Mouse (Mus musculus): Measurements from ENCODE around the gene Tmem255b. TPM values are rescaled to one million over a fixed set of nuclear protein-coding genes. Genes with fewer than 3 reads are reported as not detected.

The Tmem255b gene
- polyA plus RNA-seq, 1 experiment from 2014 or later, result 0.62 TPM

GRCm38 (mm10) chr8:13475892-13476291, 40.9 kb downstream of the Tmem255b start:
- 58% methylated on average over 9 of the region's 9 CpGs for WGBS

GRCm38 (mm10) chr8:13481089-13481554, 46.1 kb downstream of the Tmem255b start:
- H3K27ac ChIP-seq, result no peak overlapping the region
- peaks cover 6% of the 10 kb centered on the region for H3K36me3 ChIP-seq
- H3K9me3 ChIP-seq, result no peaks in the 10 kb centered on the region
- no peak overlapping the region for H3K4me3 ChIP-seq
- no peak overlapping the region for H3K4me2 ChIP-seq
- H3K4me1 ChIP-seq (replicated peaks), result 0 out of 2 replicates have a peak, but pooled peaks cover 7% of the 10 kb centered on the region
- WGBS, result 90% methylated on average over 7 of the region's 7 CpGs
- H3K27me3 ChIP-seq, result no peaks in the 10 kb centered on the region
- no peak for ATAC-seq (ENCODE audit: low FRiP score)
- no peak overlapping the region for H3K9ac ChIP-seq

More at GRCm38 (mm10) chr8:13475892-13476291, 40.9 kb downstream of the Tmem255b start:
- Histone ChIP-seq H3K4me2 (no peak overlapping the region), H3K9me3 (no peaks in the 10 kb centered on the region), H3K36me3 (peaks cover 10% of the 10 kb centered on the region; the same call in 1 of the 2 replicates), H3K4me1 (replicated peaks) (no peaks in the 10 kb centered on the region), H3K27ac (no peak overlapping the region), H3K4me3 (no peak overlapping the region), H3K27me3 (no peaks in the 10 kb centered on the region), H3K9ac (no peak overlapping the region)
- ATAC-seq (ENCODE audit: low FRiP score), result no peak

- Histone ChIP-seq H3K27me3 (no peaks in the 10 kb centered on the region), H3K36me3 (peaks cover 6% of the 10 kb centered on the region), H3K4me2 (no peak overlapping the region), H3K27ac (no peak overlapping the region), H3K9me3 (no peaks in the 10 kb centered on the region), H3K4me1 (replicated peaks) (0 out of 2 replicates have a peak, but pooled peaks cover 7% of the 10 kb centered on the region), H3K9ac (no peak overlapping the region), H3K4me3 (no peak overlapping the region)
- 92% methylated on average over 3 of the region's 3 CpGs for WGBS
- ATAC-seq (ENCODE audit: low FRiP score), result no peak
Measured at GRCm38 (mm10) chr8:13481596-13481995, 46.6 kb downstream of the Tmem255b start.

- no peak for ATAC-seq (ENCODE audit: low FRiP score)
- H3K27ac ChIP-seq, result no peak overlapping the region
- 63% methylated on average over 2 of the region's 2 CpGs for WGBS
- no peak overlapping the region for H3K4me2 ChIP-seq
- no peak overlapping the region for H3K9ac ChIP-seq
- 0 out of 2 replicates have a peak, but pooled peaks cover 7% of the 10 kb centered on the region for H3K4me1 ChIP-seq (replicated peaks)
- H3K9me3 ChIP-seq, result no peaks in the 10 kb centered on the region
- H3K27me3 ChIP-seq, result no peaks in the 10 kb centered on the region
- peaks cover 6% of the 10 kb centered on the region for H3K36me3 ChIP-seq
- H3K4me3 ChIP-seq, result no peak overlapping the region
Measured at GRCm38 (mm10) chr8:13482101-13482801, 47.3 kb downstream of the Tmem255b start.

GRCm38 (mm10) chr8:13483191-13483590, 48.2 kb downstream of the Tmem255b start:
- no peak for ATAC-seq (ENCODE audit: low FRiP score)
- WGBS, result 87% methylated on average over 5 of the region's 5 CpGs

GRCm38 (mm10) chr8:13489351-13489750, 54.4 kb downstream of the Tmem255b start:
- H3K4me1 ChIP-seq (replicated peaks), result peaks cover 40% of the 10 kb centered on the region
- no peak overlapping the region for H3K9ac ChIP-seq
- no peak for ATAC-seq (ENCODE audit: low FRiP score)
- no peaks in the 10 kb centered on the region; the same call in 1 of the 2 replicates for H3K36me3 ChIP-seq
- WGBS, result 84% methylated on average over 3 of the region's 3 CpGs
- no peak overlapping the region for H3K4me2 ChIP-seq
- H3K4me3 ChIP-seq, result no peak overlapping the region
- peaks cover 29% of the 10 kb centered on the region for H3K27me3 ChIP-seq
- H3K9me3 ChIP-seq, result no peaks in the 10 kb centered on the region
- H3K27ac ChIP-seq, result no peak overlapping the region

More at GRCm38 (mm10) chr8:13483191-13483590, 48.2 kb downstream of the Tmem255b start:
- Histone ChIP-seq H3K4me1 (replicated peaks) (0 out of 2 replicates have a peak, but pooled peaks cover 7% of the 10 kb centered on the region), H3K27me3 (no peaks in the 10 kb centered on the region), H3K27ac (no peak overlapping the region), H3K4me3 (no peak overlapping the region), H3K9me3 (no peaks in the 10 kb centered on the region), H3K9ac (no peak overlapping the region), H3K4me2 (no peak overlapping the region), H3K36me3 (peaks cover 6% of the 10 kb centered on the region)

GRCm38 (mm10) chr8:13489986-13490910, 55.3 kb downstream of the Tmem255b start:
- no peak overlapping the region for H3K4me3 ChIP-seq
- H3K27me3 ChIP-seq, result peaks cover 37% of the 10 kb centered on the region
- no peaks in the 10 kb centered on the region; the same call in 1 of the 2 replicates for H3K36me3 ChIP-seq
- no peak overlapping the region for H3K27ac ChIP-seq
- peaks cover 40% of the 10 kb centered on the region for H3K4me1 ChIP-seq (replicated peaks)
- 41% methylated on average over 13 of the region's 13 CpGs for WGBS
- ATAC-seq (ENCODE audit: low FRiP score), result no peak
- H3K9ac ChIP-seq, result no peak overlapping the region
- no peak overlapping the region for H3K4me2 ChIP-seq
- no peaks in the 10 kb centered on the region for H3K9me3 ChIP-seq

- Histone ChIP-seq H3K4me2 (no peak overlapping the region), H3K4me1 (replicated peaks) (peaks cover 40% of the 10 kb centered on the region), H3K4me3 (no peak overlapping the region), H3K9me3 (no peaks in the 10 kb centered on the region), H3K27ac (no peak overlapping the region), H3K27me3 (peaks cover 45% of the 10 kb centered on the region), H3K9ac (no peak overlapping the region), H3K36me3 (no peaks in the 10 kb centered on the region)
- 91% methylated on average over 14 of the region's 14 CpGs for WGBS
- ATAC-seq (ENCODE audit: low FRiP score), result no peak
Measured at GRCm38 (mm10) chr8:13491491-13492010, 56.6 kb downstream of the Tmem255b start.

GRCm38 (mm10) chr8:13492198-13492995, 57.4 kb downstream of the Tmem255b start:
- WGBS, result 53% methylated on average over 9 of the region's 9 CpGs
- Histone ChIP-seq H3K9ac (no peak overlapping the region), H3K4me1 (replicated peaks) (peaks cover 40% of the 10 kb centered on the region), H3K9me3 (no peaks in the 10 kb centered on the region), H3K4me3 (no peak overlapping the region), H3K36me3 (no peaks in the 10 kb centered on the region), H3K4me2 (peak overlapping the region; percentile 76), H3K27me3 (peaks cover 45% of the 10 kb centered on the region), H3K27ac (no peak overlapping the region)
- ATAC-seq (ENCODE audit: low FRiP score), result no peak

- no peak for ATAC-seq (ENCODE audit: low FRiP score)
- Histone ChIP-seq H3K36me3 (no peaks in the 10 kb centered on the region), H3K27ac (no peak overlapping the region), H3K4me3 (no peak overlapping the region), H3K9me3 (no peaks in the 10 kb centered on the region), H3K9ac (no peak overlapping the region), H3K4me1 (replicated peaks) (peaks cover 40% of the 10 kb centered on the region), H3K4me2 (peak overlapping the region; percentile 76), H3K27me3 (peaks cover 45% of the 10 kb centered on the region)
- WGBS, result 51% methylated on average over 11 of the region's 11 CpGs
Measured at GRCm38 (mm10) chr8:13493011-13493410, 58.0 kb downstream of the Tmem255b start.

GRCm38 (mm10) chr8:13493858-13494631, 59.1 kb downstream of the Tmem255b start, which contains the start of gene Gas6:
Gene Gas6, minus strand, starts transcription at chr8:13494490.
- H3K4me2 ChIP-seq, result peak within 1 kb of the TSS; percentile 76
- H3K27ac ChIP-seq, result peak within 1 kb of the TSS; percentile 12; the same call in 1 of the 2 replicates
- 2% methylated on average over 57 of the region's 64 CpGs for WGBS
- ATAC-seq (ENCODE audit: low FRiP score), result peak; percentile 78
- H3K9me3 ChIP-seq, result no peaks in the 10 kb centered on the region
- H3K9ac ChIP-seq, result peak within 1 kb of the TSS; percentile 83
- peak within 1 kb of the TSS; percentile 63 for H3K4me3 ChIP-seq
- H3K27me3 ChIP-seq, result peaks cover 45% of the 10 kb centered on the region
- H3K36me3 ChIP-seq, result no peaks in the 10 kb centered on the region
- H3K4me1 ChIP-seq (replicated peaks), result peaks cover 40% of the 10 kb centered on the region
